Mouse (Mus musculus) CD4-positive, CD25-positive, alpha-beta regulatory T cell, adult 4 months (primary cell): ENCODE results near the gene BC049715. TPM values are rescaled to one million over a fixed set of nuclear protein-coding genes. Genes with fewer than 3 reads are reported as not detected.
"Not testable (repeated sequence)": the region's sequence is repeated elsewhere in the genome, so short reads cannot be mapped to it uniquely, and the experiment has no call there.

Source experiments
- ATAC-seq: one replicate; pipeline ENCODE4 v1.8.0; 2017
- polyA plus RNA-seq, 2 experiments: library from polyadenylated mRNA; unstranded; fragments of 100-300 nt; shearing (Covaris generic); gene quantifications; one replicate each; pipeline ENCODE4 v1.2.1; 2017

Gene BC049715
- polyA plus RNA-seq, 2 experiments from 2014 or later: 2.1 to 5.2 TPM

GRCm38 (mm10) chr6:136852348-136852747 lies 24.9 kb downstream of the BC049715 start:
- no peak for ATAC-seq

GRCm38 (mm10) chr6:136852762-136853161 lies 25.3 kb downstream of the BC049715 start:
- no peak for ATAC-seq

GRCm38 (mm10) chr6:136854361-136854781 lies 26.9 kb downstream of the BC049715 start:
- peak; percentile 60 for ATAC-seq

GRCm38 (mm10) chr6:136855183-136855582 lies 27.8 kb downstream of the BC049715 start:
- ATAC-seq: no peak

- peak; percentile 47 for ATAC-seq
Measured at GRCm38 (mm10) chr6:136856071-136856636, 28.7 kb downstream of the BC049715 start.

- ATAC-seq: peak; percentile 19
Measured at GRCm38 (mm10) chr6:136857186-136857872, 29.9 kb downstream of the BC049715 start, which contains the start of gene Art4. Gene Art4, minus strand, starts transcription at chr6:136857733.

GRCm38 (mm10) chr6:136857873-136858260 lies 30.4 kb downstream of the BC049715 start:
- ATAC-seq: no peak

- ATAC-seq: no peak
Measured at GRCm38 (mm10) chr6:136858420-136858819, 31.0 kb downstream of the BC049715 start.

GRCm38 (mm10) chr6:136861020-136861419 lies 33.6 kb downstream of the BC049715 start:
- ATAC-seq: peak; percentile 71

GRCm38 (mm10) chr6:136865360-136865759 lies 37.9 kb downstream of the BC049715 start:
- ATAC-seq: no peak

- no peak for ATAC-seq
Measured at GRCm38 (mm10) chr6:136866150-136866549, 38.7 kb downstream of the BC049715 start.

- ATAC-seq: no peak
Measured at GRCm38 (mm10) chr6:136868921-136869320, 41.5 kb downstream of the BC049715 start.

GRCm38 (mm10) chr6:136874599-136874998 lies 47.2 kb downstream of the BC049715 start:
- ATAC-seq: no peak

- no peak for ATAC-seq
Measured at GRCm38 (mm10) chr6:136875670-136876069, 48.2 kb downstream of the BC049715 start, which contains the start of gene Mgp. Gene Mgp, minus strand, starts transcription at chr6:136875823.

- ATAC-seq: no peak
Measured at GRCm38 (mm10) chr6:136881678-136882077, 54.3 kb downstream of the BC049715 start.

- no peak for ATAC-seq
Measured at GRCm38 (mm10) chr6:136883431-136883915, 56.0 kb downstream of the BC049715 start.

GRCm38 (mm10) chr6:136883961-136884360 lies 56.5 kb downstream of the BC049715 start:
- no peak for ATAC-seq

- not testable (repeated sequence) for ATAC-seq
Measured at GRCm38 (mm10) chr6:136884766-136885165, 57.3 kb downstream of the BC049715 start.

GRCm38 (mm10) chr6:136887854-136888253 lies 60.4 kb downstream of the BC049715 start:
- ATAC-seq: no peak

- ATAC-seq: no peak
Measured at GRCm38 (mm10) chr6:136889067-136889466, 61.6 kb downstream of the BC049715 start.

GRCm38 (mm10) chr6:136889554-136889953 lies 62.1 kb downstream of the BC049715 start:
- ATAC-seq: no peak
